ENCODE assay signal across 8 mouse cellular contexts in genomic region chr3:115888310-115889106, GRCm38 (mm10). TPM values are rescaled to one million over a fixed set of nuclear protein-coding genes. Genes with fewer than 3 reads are reported as not detected.
DNase-seq lines count a peak whose midpoint lies in the region; ATAC-seq and TF ChIP-seq lines count a peak whose summit lies in the region.

No protein-coding gene starts in this region.

- no peak for TF ChIP-seq EP300 in heart, adult 2 months (IDR thresholded peaks at IDR 0.05; ENCODE audit: insufficient read depth, low read depth, low read length)

- H3K9me3 ChIP-seq in forebrain, embryonic 14.5 days (replicated peaks; ENCODE audit: control insufficient read depth, low read length), result no peaks in the 10 kb centered on the region
- no peaks in the 10 kb centered on the region for H3K9me3 ChIP-seq in liver, embryonic 12.5 days (replicated peaks)

- peak overlapping the region; percentile 71 for H3K4me2 ChIP-seq in forebrain, embryonic 14.5 days (ENCODE audit: low read length)
- H3K4me2 ChIP-seq in liver, embryonic 12.5 days, result peak overlapping the region; percentile 81

- no peaks in the 10 kb centered on the region; the same call in none of the 2 replicates for H3K36me3 ChIP-seq in heart, adult 2 months (ENCODE audit: control insufficient read depth, insufficient read depth, low read length)
- H3K36me3 ChIP-seq in forebrain, embryonic 14.5 days (ENCODE audit: control insufficient read depth, insufficient read depth, low read length), result no peaks in the 10 kb centered on the region; the same call in 1 of the 2 replicates
- peaks cover 16% of the 10 kb centered on the region for H3K36me3 ChIP-seq in liver, embryonic 12.5 days
- H3K36me3 ChIP-seq in small intestine, adult 2 months (ENCODE audit: control insufficient read depth, insufficient read depth, low read length), result peaks cover 5% of the 10 kb centered on the region; the same call in 1 of the 2 replicates

- H3K27me3 ChIP-seq in heart, adult 2 months (ENCODE audit: control insufficient read depth, insufficient read depth, low read length), result no peaks in the 10 kb centered on the region
- H3K27me3 ChIP-seq in forebrain, embryonic 14.5 days (replicated peaks; ENCODE audit: control insufficient read depth, insufficient read depth, low read length), result no peaks in the 10 kb centered on the region
- H3K27me3 ChIP-seq in liver, embryonic 12.5 days (replicated peaks), result no peaks in the 10 kb centered on the region
- H3K27me3 ChIP-seq in small intestine, adult 2 months (ENCODE audit: control insufficient read depth, insufficient read depth, low read length), result no peaks in the 10 kb centered on the region

- ATAC-seq in forebrain, embryonic 14.5 days, result no peak; the same call in none of the 2 replicates
- ATAC-seq in liver, embryonic 12.5 days, result peak; percentile 63

- H3K79me2 ChIP-seq in heart, adult 2 months (replicated peaks; ENCODE audit: control insufficient read depth, insufficient read depth, low read length), result no peaks in the 10 kb centered on the region

- H3K9ac ChIP-seq in heart, adult 2 months (ENCODE audit: low read depth, low read length), result peak overlapping the region; percentile 58
- H3K9ac ChIP-seq in forebrain, embryonic 14.5 days (ENCODE audit: low read length), result peak overlapping the region; percentile 66
- H3K9ac ChIP-seq in liver, embryonic 12.5 days, result peak overlapping the region; percentile 76

- WGBS in heart, adult 2 months, result 3% methylated on average over 21 of the region's 21 CpGs
- under 1% methylated on average over 21 of the region's 21 CpGs for WGBS in forebrain, embryonic 14.5 days
- WGBS in liver, embryonic 12.5 days (ENCODE audit: insufficient replicate concordance), result 2% methylated on average over 21 of the region's 21 CpGs
- WGBS in small intestine, adult 2 months, result 2% methylated on average over 21 of the region's 21 CpGs

- DNase-seq in heart, adult 2 months, result no peak
- no peak for DNase-seq in heart, postnatal 25 days (ENCODE audit: low spot score)
- peak; percentile 14 to 18 for DNase-seq in thymus, postnatal 10 days (ENCODE audit: low spot score in 2 of 2)
- no peak for DNase-seq in thymus, postnatal 36 days
- peak; percentile 41 for DNase-seq in forebrain, embryonic 14.5 days (ENCODE audit: low spot score)
- no peak for DNase-seq in cerebellum, postnatal 36 days

- peak overlapping the region; percentile 85 for H3K4me3 ChIP-seq in heart, adult 2 months
- H3K4me3 ChIP-seq in forebrain, embryonic 14.5 days (ENCODE audit: low read depth, low read length), result peak overlapping the region; percentile 61
- peak overlapping the region; percentile 83 for H3K4me3 ChIP-seq in liver, embryonic 12.5 days
- peak overlapping the region; percentile 80 for H3K4me3 ChIP-seq in small intestine, adult 2 months (ENCODE audit: low read depth, low read length)

- intact Hi-C loops in heart, adult 2 months (cut with DNase I), result loop anchor here (2.0 to 5.0 kb wide), 5 partner anchors 71 to 226 kb away; partner anchors contain the start of gene S1pr1
- intact Hi-C loops in heart, postnatal 25 days (cut with DNase I), result loop anchor here (2.0 to 5.0 kb wide), 3 partner anchors 176 to 241 kb away; no protein-coding TSS in a partner anchor

- no peak for TF ChIP-seq CTCF in heart, adult 2 months (IDR thresholded peaks at IDR 0.05)
- no peak for TF ChIP-seq CTCF in small intestine, adult 2 months (IDR thresholded peaks at IDR 0.05; ENCODE audit: extremely low read depth, insufficient read length, insufficient replicate concordance, low read depth, low read length)

- H3K4me1 ChIP-seq in heart, adult 2 months (ENCODE audit: control insufficient read depth, insufficient read depth, low read length), result peaks cover 3% of the 10 kb centered on the region
- no peaks in the 10 kb centered on the region for H3K4me1 ChIP-seq in forebrain, embryonic 14.5 days (ENCODE audit: control insufficient read depth, insufficient read depth, low read length)
- H3K4me1 ChIP-seq in liver, embryonic 12.5 days, result peaks cover 20% of the 10 kb centered on the region
- 0 out of 2 replicates have a peak, but pooled peaks cover 2% of the 10 kb centered on the region for H3K4me1 ChIP-seq in small intestine, adult 2 months (ENCODE audit: control insufficient read depth, insufficient read depth, insufficient read length, low read length)

- no peak for TF ChIP-seq POLR2A in heart, adult 2 months (IDR thresholded peaks at IDR 0.05; ENCODE audit: insufficient read depth, low read depth, low read length)
- TF ChIP-seq POLR2A in small intestine, adult 2 months (IDR thresholded peaks at IDR 0.05; ENCODE audit: low read depth, low read length), result no peak

- peak overlapping the region; percentile 93 for H3K27ac ChIP-seq in heart, adult 2 months
- peak overlapping the region; percentile 45; the same call in 1 of the 2 replicates for H3K27ac ChIP-seq in forebrain, embryonic 14.5 days (ENCODE audit: low read depth, low read length)
- peak overlapping the region; percentile 74 for H3K27ac ChIP-seq in liver, embryonic 12.5 days
- H3K27ac ChIP-seq in small intestine, adult 2 months (ENCODE audit: insufficient read depth, low read depth, low read length), result no peak overlapping the region

RNA-seq across cellular contexts. Expression of gene Dph5, which starts 0.9 kb away (rescaled TPM):
- 1 to 10 TPM; 5.8 to 8.4 TPM for total RNA-seq in heart, adult 2 months (2021)
- 3.3 and 7.4 TPM in 2 replicates for polyA plus RNA-seq in heart, adult 2 months (2012; rRNA removed)
- total RNA-seq in heart, postnatal 25 days (2021), result 1 to 10 TPM; 5.2 to 5.6 TPM
- 24.6 and 27.4 TPM in 2 replicates for polyA plus RNA-seq in forebrain, embryonic 14.5 days (2014; fragmentation: Nextera tagmentation; extraction: Ambion mirVana)
- 31.5 and 32.1 TPM in 2 replicates for polyA plus RNA-seq in liver, embryonic 12.5 days (2016; fragmentation: Nextera tagmentation; extraction: Ambion mirVana)
- polyA plus RNA-seq in small intestine, adult 2 months (2012; rRNA removed), result 0.42 and 0.94 TPM in 2 replicates

Comparison
In these comparisons a context has a peak if more than half of its experiments do, and no peak if none do; other contexts are left out.
1. DNase-seq: peak in thymus, postnatal 10 days (2 of 2) and forebrain, embryonic 14.5 days (single experiment); none in heart, adult 2 months (0 of 2), heart, postnatal 25 days (single experiment), thymus, postnatal 36 days (0 of 2) and cerebellum, postnatal 36 days (0 of 2).
2. Peak in every context shown above with its lines, with median percentiles within 50 percentile points of each other: H3K4me3 ChIP-seq and H3K9ac ChIP-seq.